Mouse (Mus musculus): ENCODE data around the gene Olfr1138. TPM values are rescaled to one million over a fixed set of nuclear protein-coding genes. Genes with fewer than 3 reads are reported as not detected.

Olfr1138 gene
- total and polyA plus RNA-seq, 3 experiments = not detected

- H3K79me2 ChIP-seq (replicated peaks; ENCODE audit: control insufficient read depth, extremely low read depth, insufficient read depth, poor library complexity, severe bottlenecking) = no peaks in the 10 kb centered on the region
- DNase-seq (ENCODE audit: extremely low read depth) = no peak
- peaks cover 15% of the 10 kb centered on the region for H3K9me3 ChIP-seq (replicated peaks; ENCODE audit: low read length)
- H3K4me3 ChIP-seq (replicated peaks in 1 of 3; ENCODE audit: low read depth in 2 of 3, low read length in 2 of 3, poor library complexity in 1 of 3) = no peak within 1 kb of the TSS
- H3K27me3 ChIP-seq (replicated peaks) = no peaks in the 10 kb centered on the region
- dilution Hi-C loops (cut with MboI; ENCODE audit: extremely low pct_ligation_motif_present, extremely low pct_unique_long_range_greater_than_20kb, low sequenced_read_pairs) = no loop called here
- no peaks in the 10 kb centered on the region for H3K36me3 ChIP-seq (replicated peaks in 1 of 2; ENCODE audit: control insufficient read depth in 1 of 2, insufficient read depth in 1 of 2, low read length in 1 of 2)
- H3K4me2 ChIP-seq (ENCODE audit: insufficient read depth, low read depth, poor library complexity, severe bottlenecking) = no peak within 1 kb of the TSS
- no peak within 1 kb of the TSS for H3K27ac ChIP-seq (ENCODE audit: insufficient read depth, low read depth)
- H3K9ac ChIP-seq (ENCODE audit: insufficient read depth, low read depth) = no peak within 1 kb of the TSS
- H3K4me1 ChIP-seq (ENCODE audit: control insufficient read depth in 1 of 2, insufficient read depth in 2 of 2) = no peaks in the 10 kb centered on the region
- in situ Hi-C loops (cut with MboI; ENCODE audit: low pct_ligation_motif_present, low pct_unique_long_range_greater_than_20kb, low sequenced_read_pairs) = no loop called here
- TF ChIP-seq IRF4 (IDR thresholded peaks at IDR 0.05; ENCODE audit: low read depth, low read length) (no peak), MXI1 (IDR thresholded peaks at IDR 0.05; ENCODE audit: low read depth, low read length) (no peak), ZMIZ1 (IDR thresholded peaks at IDR 0.05; ENCODE audit: low read depth, low read length) (no peak), SIN3A (IDR thresholded peaks at IDR 0.05; ENCODE audit: low read length) (no peak), ZC3H11A (IDR thresholded peaks at IDR 0.05; ENCODE audit: low read depth, low read length) (no peak), E2F4 (IDR thresholded peaks at IDR 0.05; ENCODE audit: insufficient replicate concordance, low read depth, low read length) (no peak), JUND (conservative IDR thresholded peaks at IDR 0.05; ENCODE audit: low read depth, low read length) (no peak)
Observed at GRCm38 (mm10) chr2:87743452-87743851, 3.7 kb upstream of the Olfr1138 start, which contains the start of gene Olfr1140. Gene Olfr1140, plus strand, starts transcription at chr2:87743752.

DNA sequence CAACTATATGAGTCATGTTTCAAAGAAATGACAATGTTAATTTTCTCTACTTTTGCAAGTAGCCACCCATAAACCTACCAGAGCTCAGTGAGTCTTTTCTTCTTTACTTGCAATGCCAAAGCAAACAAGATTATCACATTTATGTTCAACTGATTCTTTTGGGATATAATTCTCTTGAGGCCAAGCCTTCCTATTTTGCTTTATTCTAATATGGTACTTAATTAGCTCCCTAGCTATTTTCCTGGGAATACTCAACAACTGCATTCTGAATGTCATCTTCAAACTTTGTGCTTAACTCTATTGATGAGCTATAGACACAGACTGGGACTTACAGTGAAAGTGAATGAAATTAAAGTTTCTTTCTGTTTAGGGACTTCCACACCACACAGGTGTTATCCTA, 26.7 kb downstream of the Olfr1138 start, which contains the start of gene Olfr1137:
Gene Olfr1137, minus strand, starts transcription at position 101 of the 400 bp plus-strand sequence.
- Histone ChIP-seq H3K36me3 (replicated peaks in 1 of 2; ENCODE audit: control insufficient read depth in 1 of 2, insufficient read depth in 1 of 2, low read length in 1 of 2) (no peaks in the 10 kb centered on the region), H3K79me2 (replicated peaks; ENCODE audit: control insufficient read depth, extremely low read depth, insufficient read depth, poor library complexity, severe bottlenecking) (no peaks in the 10 kb centered on the region), H3K4me2 (ENCODE audit: insufficient read depth, low read depth, poor library complexity, severe bottlenecking) (no peak within 1 kb of the TSS), H3K9ac (ENCODE audit: insufficient read depth, low read depth) (no peak within 1 kb of the TSS), H3K27ac (ENCODE audit: insufficient read depth, low read depth) (no peak within 1 kb of the TSS), H3K4me1 (ENCODE audit: control insufficient read depth in 1 of 2, insufficient read depth in 2 of 2) (no peaks in the 10 kb centered on the region), H3K9me3 (replicated peaks; ENCODE audit: low read length) (peaks cover 18% of the 10 kb centered on the region), H3K4me3 (replicated peaks in 1 of 3; ENCODE audit: low read depth in 2 of 3, low read length in 2 of 3, poor library complexity in 1 of 3) (no peak within 1 kb of the TSS), H3K27me3 (replicated peaks) (no peaks in the 10 kb centered on the region)
- dilution Hi-C loops (cut with MboI; ENCODE audit: extremely low pct_ligation_motif_present, extremely low pct_unique_long_range_greater_than_20kb, low sequenced_read_pairs) = no loop called here
- in situ Hi-C loops (cut with MboI; ENCODE audit: low pct_ligation_motif_present, low pct_unique_long_range_greater_than_20kb, low sequenced_read_pairs) = no loop called here
- TF ChIP-seq MAX (IDR thresholded peaks at IDR 0.05; ENCODE audit: low read length) (no peak), MAZ (IDR thresholded peaks at IDR 0.05; ENCODE audit: low read depth, low read length) (no peak), NRF1 (IDR thresholded peaks at IDR 0.05; ENCODE audit: low read depth, low read length) (no peak), PAX5 (IDR thresholded peaks at IDR 0.05; ENCODE audit: low read length) (no peak), SMC3 (IDR thresholded peaks at IDR 0.05; ENCODE audit: low read depth, low read length) (no peak), ZC3H11A (IDR thresholded peaks at IDR 0.05; ENCODE audit: low read depth, low read length) (no peak), ZNF384 (IDR thresholded peaks at IDR 0.05; ENCODE audit: low read depth, low read length) (no peak), BHLHE40 (IDR thresholded peaks at IDR 0.05; ENCODE audit: low read depth, low read length) (no peak), EP300 (IDR thresholded peaks at IDR 0.05; ENCODE audit: low read length) (no peak)
- DNase-seq (ENCODE audit: extremely low read depth) = no peak

DNA sequence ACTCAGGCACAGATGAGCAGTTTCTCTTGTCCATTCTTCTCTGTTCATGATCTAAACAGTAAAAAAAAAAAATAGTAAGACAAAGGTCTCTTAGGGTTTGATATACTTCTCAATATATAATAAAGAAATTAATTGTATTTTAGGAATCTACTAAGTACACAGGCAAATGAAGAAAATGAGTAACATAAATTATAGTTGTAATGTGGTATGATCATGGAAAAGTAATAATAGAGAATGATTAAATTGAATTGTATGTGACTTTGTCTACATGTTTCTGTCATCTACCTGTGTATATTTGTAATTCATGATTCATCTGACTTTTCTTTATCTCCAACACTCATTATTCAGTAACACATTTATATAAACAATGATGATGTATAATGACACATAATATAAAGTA, 45.9 kb downstream of the Olfr1138 start, which contains the start of gene Olfr1136:
Gene Olfr1136, minus strand, starts transcription at position 101 of the 400 bp plus-strand sequence.
- H3K27me3 ChIP-seq (replicated peaks) = no peaks in the 10 kb centered on the region
- H3K4me2 ChIP-seq (ENCODE audit: insufficient read depth, low read depth, poor library complexity, severe bottlenecking) = no peak within 1 kb of the TSS
- H3K27ac ChIP-seq (ENCODE audit: insufficient read depth, low read depth) = no peak within 1 kb of the TSS
- H3K4me3 ChIP-seq (replicated peaks in 1 of 3; ENCODE audit: low read depth in 2 of 3, low read length in 2 of 3, poor library complexity in 1 of 3) = no peak within 1 kb of the TSS
- dilution Hi-C loops (cut with MboI; ENCODE audit: extremely low pct_ligation_motif_present, extremely low pct_unique_long_range_greater_than_20kb, low sequenced_read_pairs) = no loop called here
- no peaks in the 10 kb centered on the region for H3K4me1 ChIP-seq (ENCODE audit: control insufficient read depth in 1 of 2, insufficient read depth in 2 of 2)
- no peaks in the 10 kb centered on the region for H3K79me2 ChIP-seq (replicated peaks; ENCODE audit: control insufficient read depth, extremely low read depth, insufficient read depth, poor library complexity, severe bottlenecking)
- in situ Hi-C loops (cut with MboI; ENCODE audit: low pct_ligation_motif_present, low pct_unique_long_range_greater_than_20kb, low sequenced_read_pairs) = no loop called here
- H3K9me3 ChIP-seq (replicated peaks; ENCODE audit: low read length) = peaks cover 25% of the 10 kb centered on the region
- H3K36me3 ChIP-seq (replicated peaks in 1 of 2; ENCODE audit: control insufficient read depth in 1 of 2, insufficient read depth in 1 of 2, low read length in 1 of 2) = no peaks in the 10 kb centered on the region
- no peak for DNase-seq (ENCODE audit: extremely low read depth)
- TF ChIP-seq USF2 (conservative IDR thresholded peaks at IDR 0.05; ENCODE audit: low read depth, low read length) (no peak), USF1 (IDR thresholded peaks at IDR 0.05; ENCODE audit: low read depth, low read length) (no peak), MAX (IDR thresholded peaks at IDR 0.05; ENCODE audit: low read length) (no peak), NELFE (IDR thresholded peaks at IDR 0.05; ENCODE audit: low read depth, low read length) (no peak), ZNF384 (IDR thresholded peaks at IDR 0.05; ENCODE audit: low read depth, low read length) (no peak), MEF2A (IDR thresholded peaks at IDR 0.05; ENCODE audit: borderline replicate concordance, low read depth, low read length) (no peak), CHD2 (IDR thresholded peaks at IDR 0.05; ENCODE audit: low read length) (no peak), ETS1 (conservative IDR thresholded peaks at IDR 0.05; ENCODE audit: low read depth, low read length) (no peak), HCFC1 (IDR thresholded peaks at IDR 0.05; ENCODE audit: low read depth, low read length) (no peak), POLR2A (IDR thresholded peaks at IDR 0.05; ENCODE audit: low read depth, low read length) (no peak), ZC3H11A (IDR thresholded peaks at IDR 0.05; ENCODE audit: low read depth, low read length) (no peak), MAFK (IDR thresholded peaks at IDR 0.05; ENCODE audit: insufficient replicate concordance, low read length) (no peak)
- no peak within 1 kb of the TSS for H3K9ac ChIP-seq (ENCODE audit: insufficient read depth, low read depth)
